Mouse (Mus musculus) hindbrain, embryonic 14.5 days (tissue): ENCODE results near the gene Slc2a10. TPM values are rescaled to one million over a fixed set of nuclear protein-coding genes. Genes with fewer than 3 reads are reported as not detected.
"Not testable (repeated sequence)": the region's sequence is repeated elsewhere in the genome, so short reads cannot be mapped to it uniquely, and the experiment has no call there.

ENCODE experiments used
- ATAC-seq: fragments of 200-750 bp; cut with Nextera tagmentation; 2 replicates; pipeline ENCODE4 v1.8.0; 2017; ENCODE audit warnings: moderate number of reproducible peaks, mild to moderate bottlenecking, moderate TSS enrichment, moderate library complexity; ENCODE audit not compliant: low FRiP score
- DNase-seq: peaks from one replicate; pipeline ENCODE4 v3.0.0-alpha.2; 2015; ENCODE audit warnings: low spot score
- H3K27ac ChIP-seq: fragments of 300-500 bp; sonication (generic); 2 replicates; pipeline ENCODE4 v1.5.1; 2014; ENCODE audit warnings: mild to moderate bottlenecking, moderate library complexity
- H3K27me3 ChIP-seq: fragments of 300-500 bp; sonication (generic); 2 replicates; pipeline ENCODE4 v1.6.1; 2014; ENCODE audit warnings: mild to moderate bottlenecking, low read length, mixed read lengths; ENCODE audit not compliant: control insufficient read depth, insufficient read depth
- H3K36me3 ChIP-seq: fragments of 300-500 bp; sonication (generic); replicated peaks from 2 replicates; pipeline ENCODE4 v1.6.1; 2014; ENCODE audit not compliant: control insufficient read depth, insufficient read depth
- H3K4me1 ChIP-seq: fragments of 300-500 bp; sonication (generic); replicated peaks from 2 replicates; pipeline ENCODE4 v1.6.1; 2014; ENCODE audit warnings: antibody characterized with exemption, low read length, mixed read lengths; ENCODE audit not compliant: control insufficient read depth, insufficient read depth
- H3K4me2 ChIP-seq: fragments of 300-500 bp; sonication (generic); replicated peaks from 2 replicates; pipeline ENCODE4 v1.6.1; 2014; ENCODE audit warnings: mild to moderate bottlenecking, moderate library complexity
- H3K4me3 ChIP-seq: fragments of 300-500 bp; sonication (generic); replicated peaks from 2 replicates; pipeline ENCODE4 v1.5.1; 2014; ENCODE audit warnings: mild to moderate bottlenecking, low read length
- H3K9ac ChIP-seq: fragments of 300-500 bp; sonication (generic); 2 replicates; pipeline ENCODE4 v1.6.1; 2014
- H3K9me3 ChIP-seq: fragments of 300-500 bp; sonication (generic); 2 replicates; pipeline ENCODE4 v1.6.1; 2016; ENCODE audit warnings: low read length; ENCODE audit not compliant: control insufficient read depth
- WGBS: fragments of 180-500 bp; shearing (Covaris S2); extraction: QIAGEN DNeasy Blood & Tissue Kit; methylation state at CpG from one replicate; pipeline ENCODE4 v1.1.7; 2014; 5-methylcytosine and 5-hydroxymethylcytosine counted together
- polyA plus RNA-seq: library from polyadenylated mRNA; unstranded; fragments of >200 nt; fragmentation: Nextera tagmentation; extraction: Ambion mirVana; gene quantifications from 2 replicates; pipeline ENCODE4 v1.2.1, GENCODE M21; 2014

The Slc2a10 gene
- polyA plus RNA-seq, 1 experiment from 2014 or later = 2.2 TPM

DNA sequence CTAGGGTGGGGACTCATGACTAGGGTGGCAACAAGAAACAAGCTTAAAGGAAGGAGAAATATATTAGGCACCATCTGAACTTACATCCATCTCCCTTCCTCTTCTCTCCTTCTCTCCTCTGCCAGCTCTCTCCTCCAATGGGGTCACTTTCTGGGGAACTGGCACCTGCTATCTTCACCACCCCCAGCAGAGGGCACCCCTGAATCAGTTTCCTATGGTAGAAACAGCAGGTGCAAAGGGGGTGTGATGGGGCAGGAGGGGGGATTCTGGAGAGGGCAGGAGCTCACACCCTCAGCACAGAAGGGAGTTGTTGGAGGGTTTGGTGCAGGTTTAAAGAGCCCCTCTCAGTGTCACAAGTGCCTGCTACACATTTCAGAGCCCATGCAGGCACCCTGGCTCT, 7.3 kb upstream of the Slc2a10 start:
- no peaks in the 10 kb centered on the region for H3K27me3 ChIP-seq
- DNase-seq (no peak), ATAC-seq (no peak)
- no peak overlapping the region for H3K4me2 ChIP-seq
- H3K4me3 ChIP-seq = no peak overlapping the region
- peaks cover 12% of the 10 kb centered on the region for H3K4me1 ChIP-seq
- no peaks in the 10 kb centered on the region for H3K9me3 ChIP-seq
- H3K9ac ChIP-seq = no peak overlapping the region
- no peaks in the 10 kb centered on the region for H3K36me3 ChIP-seq
- no peak overlapping the region for H3K27ac ChIP-seq

DNA sequence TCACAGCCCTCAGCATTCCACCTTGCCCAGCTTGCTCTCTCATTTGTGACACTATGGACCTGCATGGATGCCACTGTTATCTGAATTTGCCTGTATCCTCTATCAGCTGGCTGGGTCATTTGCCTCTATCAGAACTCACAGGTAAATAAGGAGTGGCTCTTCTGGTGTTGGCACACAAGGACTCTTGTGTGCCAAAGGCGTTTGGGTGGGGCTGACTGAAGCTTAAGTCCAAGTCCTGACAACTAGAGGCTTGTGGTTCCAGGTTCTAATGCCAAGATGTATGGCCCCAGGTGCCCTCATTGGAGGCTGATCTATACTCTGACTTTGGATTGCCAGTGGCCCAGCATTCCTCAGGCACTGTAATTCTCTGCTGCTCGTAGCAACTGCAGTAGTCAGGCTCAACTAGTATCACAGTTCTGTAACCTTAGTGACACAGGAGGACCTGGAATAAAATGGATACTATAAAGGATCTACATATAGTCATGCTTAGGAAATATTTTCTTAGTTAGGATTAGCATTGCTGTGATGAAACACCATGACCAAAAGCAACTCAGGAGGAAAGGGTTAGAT, 5.8 kb upstream of the Slc2a10 start:
- WGBS = 82% methylated on average over 2 of the region's 2 CpGs

DNA sequence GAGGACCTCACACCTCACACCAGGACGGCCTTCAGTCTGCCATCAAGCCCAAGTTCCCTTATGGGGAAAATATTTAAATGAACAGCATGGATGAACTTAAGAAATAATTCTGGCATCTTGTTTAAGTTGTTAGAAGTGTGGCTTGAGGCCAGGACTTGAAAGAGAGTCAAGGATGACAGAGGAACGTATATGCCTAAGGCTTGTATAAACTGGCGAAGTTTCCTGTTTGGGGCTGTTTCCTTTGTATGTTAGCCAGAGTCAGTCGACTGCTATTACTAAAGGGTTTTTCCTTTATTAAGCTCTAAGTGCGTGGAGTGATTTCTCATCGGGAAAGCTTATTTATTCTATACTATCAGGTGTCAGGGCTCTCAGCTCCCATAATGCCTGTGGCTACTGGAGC, 4.8 kb upstream of the Slc2a10 start:
- no peak for DNase-seq
- WGBS = 86% methylated on average over 6 of the region's 6 CpGs

More for the DNA sequence above, 5.8 kb upstream of the Slc2a10 start:
- H3K4me1 ChIP-seq = peaks cover 5% of the 10 kb centered on the region
- no peak overlapping the region for H3K4me3 ChIP-seq
- ATAC-seq = no peak
- no peak for DNase-seq
- no peaks in the 10 kb centered on the region for H3K9me3 ChIP-seq
- H3K9ac ChIP-seq = no peak overlapping the region
- H3K4me2 ChIP-seq = no peak overlapping the region
- no peaks in the 10 kb centered on the region for H3K27me3 ChIP-seq
- H3K36me3 ChIP-seq = no peaks in the 10 kb centered on the region
- H3K27ac ChIP-seq = no peak overlapping the region

DNA sequence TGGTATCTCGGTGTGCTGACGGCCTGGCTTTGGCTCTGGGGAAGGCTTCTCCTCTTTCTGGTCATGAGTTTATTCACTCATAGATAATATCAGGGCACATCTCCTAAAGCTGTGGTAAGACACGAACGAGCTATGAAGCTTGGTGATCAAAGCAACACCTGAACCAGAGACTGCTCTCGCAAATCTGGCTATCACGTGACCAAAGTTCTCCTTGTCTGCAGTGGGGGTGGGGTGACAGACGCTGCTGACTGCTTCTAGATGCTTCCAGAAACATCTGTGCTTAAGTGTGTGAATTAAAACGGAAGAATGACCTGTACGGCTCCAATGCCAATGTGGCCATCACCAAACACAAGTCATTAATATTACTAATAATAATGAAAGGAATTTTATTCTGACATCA, 6.1 kb downstream of the Slc2a10 start:
- H3K27me3 ChIP-seq = no peaks in the 10 kb centered on the region
- no peak overlapping the region for H3K4me2 ChIP-seq
- no peak overlapping the region for H3K4me3 ChIP-seq
- H3K9ac ChIP-seq = no peak overlapping the region
- no peaks in the 10 kb centered on the region for H3K36me3 ChIP-seq
- no peak for ATAC-seq
- H3K9me3 ChIP-seq = no peaks in the 10 kb centered on the region
- H3K27ac ChIP-seq = no peak overlapping the region
- H3K4me1 ChIP-seq = peaks cover 6% of the 10 kb centered on the region; the same call in 1 of the 2 replicates
- DNase-seq = no peak
- WGBS = 78% methylated on average over 9 of the region's 9 CpGs

More for the DNA sequence above, 4.8 kb upstream of the Slc2a10 start:
- Histone ChIP-seq H3K4me3 (no peak overlapping the region), H3K27ac (no peak overlapping the region), H3K27me3 (no peaks in the 10 kb centered on the region), H3K4me1 (peaks cover 6% of the 10 kb centered on the region), H3K36me3 (no peaks in the 10 kb centered on the region), H3K9me3 (no peaks in the 10 kb centered on the region), H3K4me2 (no peak overlapping the region), H3K9ac (no peak overlapping the region)
- no peak for ATAC-seq

DNA sequence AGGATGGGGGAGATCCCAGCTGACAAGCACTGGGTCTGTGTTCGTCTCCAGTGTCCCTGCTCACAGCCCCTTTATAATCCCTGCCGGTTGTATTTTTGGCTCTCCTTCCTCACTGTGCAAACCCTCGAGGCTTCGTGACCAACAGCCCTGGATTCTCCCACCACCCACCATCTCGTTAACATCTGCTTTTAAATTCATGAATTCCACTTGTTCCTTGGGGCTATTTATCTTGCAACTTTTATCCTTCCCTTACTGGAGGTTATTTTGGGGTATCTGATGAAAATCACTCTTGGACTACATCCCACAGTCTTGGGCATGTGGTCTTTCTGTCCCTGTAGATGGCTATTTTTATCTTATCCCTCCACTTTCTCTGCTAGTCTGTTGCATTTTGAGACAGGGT, 6.9 kb downstream of the Slc2a10 start:
- H3K9ac ChIP-seq = no peak overlapping the region
- H3K36me3 ChIP-seq = no peaks in the 10 kb centered on the region
- H3K27ac ChIP-seq = no peak overlapping the region
- ATAC-seq (no peak), DNase-seq (no peak)
- no peaks in the 10 kb centered on the region for H3K27me3 ChIP-seq
- H3K4me1 ChIP-seq = peaks cover 6% of the 10 kb centered on the region; the same call in 1 of the 2 replicates
- H3K9me3 ChIP-seq = no peaks in the 10 kb centered on the region
- WGBS = 44% methylated on average over 5 of the region's 5 CpGs
- H3K4me3 ChIP-seq = no peak overlapping the region
- H3K4me2 ChIP-seq = no peak overlapping the region

DNA sequence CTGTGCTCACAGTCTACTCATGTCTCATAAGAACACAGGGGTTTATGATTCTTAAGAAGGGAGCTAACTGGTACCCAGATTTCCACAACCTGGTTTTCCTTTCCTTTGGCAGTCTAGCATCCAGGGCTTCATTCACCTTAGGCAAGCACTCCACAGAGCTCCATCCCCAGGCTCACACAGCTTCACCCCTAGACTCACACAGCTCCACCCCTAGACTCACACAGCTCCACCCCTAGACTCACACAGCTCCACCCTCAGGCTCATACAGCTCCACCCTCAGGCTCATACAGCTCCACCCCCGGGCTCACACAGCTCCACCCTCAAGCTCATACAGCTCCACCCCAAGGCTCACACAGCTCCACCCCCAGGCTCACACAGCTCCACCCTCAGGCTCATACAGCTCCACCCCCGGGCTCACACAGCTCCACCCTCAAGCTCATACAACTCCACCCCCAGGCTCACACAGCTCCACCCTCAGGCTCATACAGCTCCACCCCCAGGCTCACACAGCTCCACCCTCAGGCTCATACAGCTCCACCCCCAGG, 7.4 kb downstream of the Slc2a10 start:
- not testable (repeated sequence) for H3K4me3 ChIP-seq, H3K27ac ChIP-seq, H3K27me3 ChIP-seq, ATAC-seq, DNase-seq, H3K4me2 ChIP-seq, H3K36me3 ChIP-seq, H3K9me3 ChIP-seq, H3K9ac ChIP-seq, H3K4me1 ChIP-seq
- WGBS = 72% methylated on average over 2 of the region's 2 CpGs

DNA sequence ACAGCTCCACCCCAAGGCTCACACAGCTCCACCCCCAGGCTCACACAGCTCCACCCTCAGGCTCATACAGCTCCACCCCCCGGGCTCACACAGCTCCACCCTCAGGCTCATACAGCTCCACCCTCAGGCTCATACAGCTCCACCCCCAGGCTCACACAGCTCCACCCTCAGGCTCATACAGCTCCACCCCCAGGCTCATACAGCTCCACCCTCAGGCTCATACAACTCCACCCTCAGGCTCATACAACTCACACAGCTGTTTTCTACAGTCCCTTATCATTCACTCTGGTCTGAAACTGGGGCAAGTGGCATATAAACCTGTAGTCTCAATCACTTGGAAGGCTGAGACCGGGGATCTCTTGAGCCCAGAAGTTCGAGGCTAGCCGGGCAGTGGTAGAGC, 7.9 kb downstream of the Slc2a10 start:
- not testable (repeated sequence) for H3K4me3 ChIP-seq, H3K27me3 ChIP-seq, H3K9me3 ChIP-seq, H3K9ac ChIP-seq, DNase-seq, H3K36me3 ChIP-seq, ATAC-seq, H3K4me2 ChIP-seq, H3K4me1 ChIP-seq, H3K27ac ChIP-seq
- WGBS = 85% methylated on average over 4 of the region's 4 CpGs

DNA sequence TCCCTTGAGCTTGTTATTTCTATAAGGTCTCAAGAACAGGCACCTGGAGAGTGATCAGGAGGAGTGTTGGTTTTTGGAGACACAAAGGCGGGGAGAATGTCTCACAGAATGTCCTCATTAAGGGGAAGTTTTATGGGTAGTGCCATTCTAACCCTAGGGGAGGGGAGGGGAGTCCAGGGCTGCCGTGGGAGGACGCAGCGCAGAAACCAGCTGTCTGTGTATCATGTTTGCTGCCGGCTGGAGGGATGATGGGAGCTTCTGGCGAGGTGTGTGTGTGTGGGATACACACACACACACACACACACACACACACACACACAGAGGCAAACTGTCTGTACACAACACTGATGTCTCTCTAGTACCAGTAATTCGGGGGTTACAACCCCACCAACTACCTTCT, 8.8 kb downstream of the Slc2a10 start:
- Histone ChIP-seq H3K27ac (no peak overlapping the region), H3K27me3 (no peaks in the 10 kb centered on the region), H3K4me1 (peaks cover 6% of the 10 kb centered on the region; the same call in 1 of the 2 replicates), H3K9me3 (no peaks in the 10 kb centered on the region), H3K36me3 (no peaks in the 10 kb centered on the region), H3K9ac (no peak overlapping the region), H3K4me2 (no peak overlapping the region), H3K4me3 (no peak overlapping the region)
- WGBS = 33% methylated on average over 7 of the region's 7 CpGs
- ATAC-seq (no peak), DNase-seq (no peak)

DNA sequence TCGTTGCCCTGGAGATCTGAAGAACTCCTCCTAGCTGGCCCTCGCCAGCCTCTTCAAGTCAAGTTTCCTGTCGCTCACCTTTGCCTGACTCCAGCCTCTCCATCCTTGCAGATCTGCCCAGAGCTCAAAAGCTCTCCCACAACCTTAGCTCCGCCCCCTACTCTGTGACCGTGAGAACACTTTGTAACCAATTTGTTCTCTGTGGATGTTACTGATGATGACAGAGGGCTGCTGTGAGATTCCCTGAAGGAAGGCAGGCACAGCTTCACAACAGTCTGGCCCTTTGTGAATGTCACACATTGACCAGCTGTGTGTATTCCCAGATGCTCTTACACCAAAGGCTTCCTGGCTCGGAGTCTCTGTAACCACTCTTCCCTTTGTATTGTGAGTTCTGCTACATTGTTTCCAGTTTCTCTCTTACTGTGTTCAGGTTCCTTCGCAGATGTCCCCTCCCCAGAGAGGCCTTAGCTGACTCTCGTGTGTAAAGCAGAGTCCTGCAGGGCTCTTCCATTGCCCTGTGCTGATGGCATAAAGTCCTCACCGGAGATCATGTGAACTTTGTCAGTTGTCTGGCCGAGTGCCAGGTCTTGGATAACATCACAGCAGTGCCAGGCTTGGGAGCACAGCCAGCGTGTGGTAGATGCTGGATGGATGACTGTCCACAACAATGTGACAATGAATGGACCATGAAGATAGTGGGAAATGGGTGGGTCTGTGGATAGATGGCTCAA, 9.4 kb downstream of the Slc2a10 start:
- Histone ChIP-seq H3K4me3 (no peak overlapping the region), H3K9ac (no peak overlapping the region), H3K27ac (no peak overlapping the region), H3K36me3 (no peaks in the 10 kb centered on the region), H3K9me3 (no peaks in the 10 kb centered on the region), H3K4me1 (peaks cover 6% of the 10 kb centered on the region; the same call in 1 of the 2 replicates), H3K4me2 (no peak overlapping the region), H3K27me3 (no peaks in the 10 kb centered on the region)
- 0 out of 2 replicates have a peak, but pooled peaks have one; percentile 34 for ATAC-seq
- WGBS = 30% methylated on average over 11 of the region's 11 CpGs
- DNase-seq = peak; percentile 35
